Mouse (Mus musculus) heart, embryonic 14.5 days (tissue): Measurements from ENCODE around the gene Tcf7l2. TPM values are rescaled to one million over a fixed set of nuclear protein-coding genes. Genes with fewer than 3 reads are reported as not detected.
A peak's percentile ranks its signal among the peaks of the same experiment; 100 is the strongest.

Experiments
- ATAC-seq: fragments of 200-750 bp; cut with Nextera tagmentation; 2 replicates; pipeline ENCODE4 v1.8.0; 2017; ENCODE audit warnings: low read depth, moderate TSS enrichment; ENCODE audit not compliant: insufficient number of reproducible peaks, insufficient read depth, low FRiP score
- H3K27ac ChIP-seq, 2 experiments: fragments of 200-500 bp in 1 of 2; fragments of 300-500 bp in 1 of 2; sonication (generic) in 1 of 2; replicated peaks in 1 of 2; 2 replicates each; pipeline ENCODE4 v1.5.1; 2012 to 2014; ENCODE audit warnings: low read depth in 2 of 2, low read length in 2 of 2, control low read depth in 1 of 2, mild to moderate bottlenecking in 1 of 2, mixed read lengths in 1 of 2; ENCODE audit not compliant: control insufficient read depth in 1 of 2, insufficient read depth in 1 of 2
- H3K27me3 ChIP-seq: fragments of 300-500 bp; sonication (generic); 2 replicates; pipeline ENCODE4 v1.6.1; 2014; ENCODE audit warnings: mild to moderate bottlenecking, low read length, control low read depth; ENCODE audit not compliant: control insufficient read depth, insufficient read depth
- H3K36me3 ChIP-seq: fragments of 300-500 bp; sonication (generic); 2 replicates; pipeline ENCODE4 v1.6.1; 2014; ENCODE audit warnings: mild to moderate bottlenecking, control low read depth, low read length, mixed read lengths; ENCODE audit not compliant: control insufficient read depth, insufficient read depth
- H3K4me1 ChIP-seq, 2 experiments: fragments of 200-500 bp in 1 of 2; fragments of 300-500 bp in 1 of 2; sonication (generic) in 1 of 2; 2 replicates each; pipeline ENCODE4 v1.6.1; 2012 to 2014; ENCODE audit warnings: low read length in 2 of 2, control low read depth in 1 of 2, mixed read lengths in 1 of 2; ENCODE audit not compliant: control insufficient read depth in 2 of 2, insufficient read depth in 2 of 2
- H3K4me2 ChIP-seq: fragments of 300-500 bp; sonication (generic); 2 replicates; pipeline ENCODE4 v1.6.1; 2014; ENCODE audit warnings: mild to moderate bottlenecking, low read length
- H3K4me3 ChIP-seq, 2 experiments: fragments of 200-500 bp in 1 of 2; fragments of 300-500 bp in 1 of 2; sonication (generic) in 1 of 2; 2 replicates each; pipeline ENCODE4 v1.5.1; 2012 to 2014; ENCODE audit warnings: low read length in 2 of 2, mild to moderate bottlenecking in 2 of 2, control low read depth in 1 of 2, low read depth in 1 of 2, moderate library complexity in 1 of 2; ENCODE audit not compliant: control insufficient read depth in 1 of 2, insufficient read depth in 1 of 2
- H3K9ac ChIP-seq: fragments of 300-500 bp; sonication (generic); 2 replicates; pipeline ENCODE4 v1.6.1; 2014; ENCODE audit warnings: mild to moderate bottlenecking, low read length
- H3K9me3 ChIP-seq: fragments of 300-500 bp; sonication (generic); 2 replicates; pipeline ENCODE4 v1.6.1; 2016; ENCODE audit warnings: low read length, control low read depth; ENCODE audit not compliant: control insufficient read depth
- WGBS: fragments of 180-500 bp; shearing (Covaris S2); extraction: QIAGEN DNeasy Blood & Tissue Kit; methylation state at CpG from one replicate; pipeline ENCODE4 v1.1.7; 2014; 5-methylcytosine and 5-hydroxymethylcytosine counted together
- polyA plus RNA-seq: library from polyadenylated mRNA; unstranded; fragments of >200 nt; fragmentation: Nextera tagmentation; extraction: Ambion mirVana; gene quantifications from 2 replicates; pipeline ENCODE4 v1.2.1, GENCODE M21; 2014

Gene Tcf7l2
- polyA plus RNA-seq, 1 experiment from 2014 or later: 56.7 TPM

- no peak overlapping the region for H3K27ac ChIP-seq
- 74% methylated on average over 3 of the region's 3 CpGs for WGBS
- no peak overlapping the region for H3K4me3 ChIP-seq
- peaks cover 4 to 30% of the 10 kb centered on the region in 2 experiments for H3K4me1 ChIP-seq
- no peaks in the 10 kb centered on the region for H3K9me3 ChIP-seq
- H3K27me3 ChIP-seq: no peaks in the 10 kb centered on the region
- H3K4me2 ChIP-seq: no peak overlapping the region
- ATAC-seq: no peak
- peaks cover 7% of the 10 kb centered on the region; the same call in 1 of the 2 replicates for H3K36me3 ChIP-seq
- no peak overlapping the region for H3K9ac ChIP-seq
These were observed 129.9 kb downstream of the Tcf7l2 start for GRCm38 (mm10) chr19:55871496-55871895.

- ATAC-seq: no peak
- H3K4me2 ChIP-seq: no peak overlapping the region
- no peaks in the 10 kb centered on the region for H3K9me3 ChIP-seq
- no peak overlapping the region for H3K27ac ChIP-seq
- no peak overlapping the region for H3K9ac ChIP-seq
- 0 out of 2 replicates have a peak, but pooled peaks cover 3% of the 10 kb centered on the region for H3K36me3 ChIP-seq
- peaks cover 0 to 25% of the 10 kb centered on the region in 2 experiments; a peak in 3 of 4 replicates for H3K4me1 ChIP-seq
- whole genome bisulfite sequencing: 88% methylated on average over 3 of the region's 3 CpGs
- no peaks in the 10 kb centered on the region for H3K27me3 ChIP-seq
- H3K4me3 ChIP-seq: no peak overlapping the region
These were observed 131.6 kb downstream of the Tcf7l2 start for GRCm38 (mm10) chr19:55873221-55873620.

- no peak overlapping the region for H3K9ac ChIP-seq
- 0 out of 2 replicates have a peak, but pooled peaks cover 3% of the 10 kb centered on the region for H3K36me3 ChIP-seq
- H3K4me3 ChIP-seq: no peak overlapping the region
- 50% methylated on average over 3 of the region's 3 CpGs for WGBS
- no peak overlapping the region for H3K4me2 ChIP-seq
- H3K27me3 ChIP-seq: no peaks in the 10 kb centered on the region
- H3K9me3 ChIP-seq: no peaks in the 10 kb centered on the region
- H3K4me1 ChIP-seq: peaks cover 0 to 16% of the 10 kb centered on the region in 2 experiments; a peak in 2 of 4 replicates
- no peak for ATAC-seq
- peak overlapping the region in 1 of 2 experiments; percentile 0; a peak in 1 of 4 replicates for H3K27ac ChIP-seq
These were observed 134.9 kb downstream of the Tcf7l2 start for GRCm38 (mm10) chr19:55876501-55876900.

- WGBS: 67% methylated on average over 7 of the region's 7 CpGs
- Histone ChIP-seq H3K36me3 (0 out of 2 replicates have a peak, but pooled peaks cover 3% of the 10 kb centered on the region), H3K27me3 (no peaks in the 10 kb centered on the region), H3K9me3 (no peaks in the 10 kb centered on the region), H3K4me1 (peaks cover 0 to 16% of the 10 kb centered on the region in 2 experiments; a peak in 2 of 4 replicates), H3K9ac (no peak overlapping the region), H3K27ac (no peak overlapping the region), H3K4me2 (no peak overlapping the region), H3K4me3 (no peak overlapping the region)
- ATAC-seq: no peak
These were observed 135.8 kb downstream of the Tcf7l2 start for GRCm38 (mm10) chr19:55877404-55877915.

- ATAC-seq: no peak
- no peak overlapping the region for H3K4me2 ChIP-seq
- 80% methylated on average over 13 of the region's 13 CpGs for WGBS
These were observed 139.2 kb downstream of the Tcf7l2 start for GRCm38 (mm10) chr19:55880664-55881359.

GRCm38 (mm10) chr19:55886536-55886935 lies 144.9 kb downstream of the Tcf7l2 start:
- no peak for ATAC-seq
- H3K4me2 ChIP-seq: no peak overlapping the region
- H3K36me3 ChIP-seq: no peaks in the 10 kb centered on the region
- no peaks in the 10 kb centered on the region for H3K27me3 ChIP-seq
- H3K4me3 ChIP-seq: no peak overlapping the region
- no peaks in the 10 kb centered on the region for H3K9me3 ChIP-seq
- 89% methylated on average over 14 of the region's 14 CpGs for whole genome bisulfite sequencing
- H3K9ac ChIP-seq: no peak overlapping the region
- H3K27ac ChIP-seq: no peak overlapping the region
- no peaks in the 10 kb centered on the region for H3K4me1 ChIP-seq

More at GRCm38 (mm10) chr19:55880664-55881359, 139.2 kb downstream of the Tcf7l2 start:
- Histone ChIP-seq H3K36me3 (no peaks in the 10 kb centered on the region), H3K4me3 (no peak overlapping the region), H3K27ac (no peak overlapping the region), H3K4me1 (peaks cover 0 to 8% of the 10 kb centered on the region in 2 experiments; a peak in 1 of 4 replicates), H3K27me3 (no peaks in the 10 kb centered on the region), H3K9me3 (no peaks in the 10 kb centered on the region), H3K9ac (no peak overlapping the region)

GRCm38 (mm10) chr19:55891692-55892183 lies 150.1 kb downstream of the Tcf7l2 start:
- Histone ChIP-seq H3K9me3 (no peaks in the 10 kb centered on the region), H3K27ac (no peak overlapping the region), H3K4me3 (no peak overlapping the region), H3K9ac (no peak overlapping the region), H3K36me3 (no peaks in the 10 kb centered on the region), H3K4me2 (no peak overlapping the region), H3K4me1 (peaks cover 4 to 12% of the 10 kb centered on the region in 2 experiments), H3K27me3 (no peaks in the 10 kb centered on the region)
- 81% methylated on average over 9 of the region's 9 CpGs for WGBS
- ATAC-seq: no peak
